Mouse (Mus musculus): ENCODE results near the gene Prkn. TPM values are rescaled to one million over a fixed set of nuclear protein-coding genes. Genes with fewer than 3 reads are reported as not detected.
"Not testable (repeated sequence)": the region's sequence is repeated elsewhere in the genome, so short reads cannot be mapped to it uniquely, and the experiment has no call there.

Prkn gene
- total RNA-seq, 2 experiments from 2014 or later, result 12.8 to 12.9 TPM

GRCm38 (mm10) chr17:11981666-11982065 lies 1141.5 kb downstream of the Prkn start:
- intact Hi-C loops (cut with DNase I; ENCODE audit: low total_unique reads), result no loop called here
- DNase-seq, result no peak

- intact Hi-C loops (cut with DNase I; ENCODE audit: low total_unique reads), result no loop called here
- DNase-seq, result no peak
These were observed 1148.1 kb downstream of the Prkn start for GRCm38 (mm10) chr17:11988110-11988837.

GRCm38 (mm10) chr17:11989296-11989695 lies 1149.1 kb downstream of the Prkn start:
- intact Hi-C loops (cut with DNase I; ENCODE audit: low total_unique reads), result no loop called here
- no peak for DNase-seq

- DNase-seq, result no peak
- intact Hi-C loops (cut with DNase I; ENCODE audit: low total_unique reads), result no loop called here
These were observed 1150.4 kb downstream of the Prkn start for GRCm38 (mm10) chr17:11990386-11991087.

- DNase-seq, result no peak
- intact Hi-C loops (cut with DNase I; ENCODE audit: low total_unique reads), result no loop called here
These were observed 1153.1 kb downstream of the Prkn start for GRCm38 (mm10) chr17:11993249-11993648.

- no peak for DNase-seq
- intact Hi-C loops (cut with DNase I; ENCODE audit: low total_unique reads), result no loop called here
These were observed 1154.1 kb downstream of the Prkn start for GRCm38 (mm10) chr17:11994252-11994651.

GRCm38 (mm10) chr17:11994754-11995153 lies 1154.6 kb downstream of the Prkn start:
- DNase-seq; intact Hi-C loops (cut with DNase I; ENCODE audit: low total_unique reads): not testable (repeated sequence)

- no peak for DNase-seq
- intact Hi-C loops (cut with DNase I; ENCODE audit: low total_unique reads), result no loop called here
These were observed 1155.3 kb downstream of the Prkn start for GRCm38 (mm10) chr17:11995522-11995921.

GRCm38 (mm10) chr17:11996311-11996710 lies 1156.1 kb downstream of the Prkn start:
- intact Hi-C loops (cut with DNase I; ENCODE audit: low total_unique reads), result no loop called here
- no peak for DNase-seq

GRCm38 (mm10) chr17:12000285-12000684 lies 1160.1 kb downstream of the Prkn start:
- intact Hi-C loops (cut with DNase I; ENCODE audit: low total_unique reads), result no loop called here
- DNase-seq, result no peak

GRCm38 (mm10) chr17:12021326-12021725 lies 1181.1 kb downstream of the Prkn start:
- intact Hi-C loops (cut with DNase I; ENCODE audit: low total_unique reads), result no loop called here
- no peak for DNase-seq

- intact Hi-C loops (cut with DNase I; ENCODE audit: low total_unique reads), result no loop called here
- DNase-seq, result no peak
These were observed 1189.2 kb downstream of the Prkn start for GRCm38 (mm10) chr17:12029362-12029761.

GRCm38 (mm10) chr17:12029921-12030461 lies 1189.8 kb downstream of the Prkn start:
- no peak for DNase-seq
- intact Hi-C loops (cut with DNase I; ENCODE audit: low total_unique reads), result loop anchor here (10.0 kb wide), 1 partner anchor 345 kb away; the partner anchor contains the start of gene Plg

- no peak for DNase-seq
- intact Hi-C loops (cut with DNase I; ENCODE audit: low total_unique reads), result loop anchor here (10.0 kb wide), 1 partner anchor 344 kb away; the partner anchor contains the start of gene Plg
These were observed 1190.5 kb downstream of the Prkn start for GRCm38 (mm10) chr17:12030556-12031160.

- intact Hi-C loops (cut with DNase I; ENCODE audit: low total_unique reads), result loop anchor here (10.0 kb wide), 1 partner anchor 343 kb away; the partner anchor contains the start of gene Plg
- DNase-seq, result peak; percentile 64
These were observed 1191.2 kb downstream of the Prkn start for GRCm38 (mm10) chr17:12031203-12031942.

- DNase-seq, result no peak
- intact Hi-C loops (cut with DNase I; ENCODE audit: low total_unique reads), result loop anchor here (10.0 kb wide), 1 partner anchor 343 kb away; the partner anchor contains the start of gene Plg
These were observed 1192.0 kb downstream of the Prkn start for GRCm38 (mm10) chr17:12032014-12032791.

GRCm38 (mm10) chr17:12035386-12035785 lies 1195.2 kb downstream of the Prkn start:
- intact Hi-C loops (cut with DNase I; ENCODE audit: low total_unique reads), result loop anchor here (10.0 kb wide), 1 partner anchor 339 kb away; the partner anchor contains the start of gene Plg
- DNase-seq, result no peak

- DNase-seq, result peak; percentile 59
- intact Hi-C loops (cut with DNase I; ENCODE audit: low total_unique reads), result loop anchor here (10.0 kb wide), 1 partner anchor 339 kb away; the partner anchor contains the start of gene Plg
These were observed 1196.0 kb downstream of the Prkn start for GRCm38 (mm10) chr17:12036205-12036604.

Measured in gastrocnemius, postnatal 14 days (tissue).